Mouse (Mus musculus): ENCODE results near the gene Lrrc73.

GRCm38 (mm10) chr17:46259675-46260074, 6.3 kb downstream of the Lrrc73 start:
- no peak for TF ChIP-seq GATA1 (IDR thresholded peaks at IDR 0.05; ENCODE audit: low read length)
- no peak for TF ChIP-seq TAL1 (IDR thresholded peaks at IDR 0.05; ENCODE audit: low read length)

All from erythroblast, embryonic 14.5 days (primary cell).